Mouse (Mus musculus): ENCODE measurements at regions not wholly inside any gene's neighbourhood (a gene's known extent, or its start where the extent isn't known, plus 50 kb on each side); places are given as distances from the start of the nearest gene placed in this dataset.

DNA sequence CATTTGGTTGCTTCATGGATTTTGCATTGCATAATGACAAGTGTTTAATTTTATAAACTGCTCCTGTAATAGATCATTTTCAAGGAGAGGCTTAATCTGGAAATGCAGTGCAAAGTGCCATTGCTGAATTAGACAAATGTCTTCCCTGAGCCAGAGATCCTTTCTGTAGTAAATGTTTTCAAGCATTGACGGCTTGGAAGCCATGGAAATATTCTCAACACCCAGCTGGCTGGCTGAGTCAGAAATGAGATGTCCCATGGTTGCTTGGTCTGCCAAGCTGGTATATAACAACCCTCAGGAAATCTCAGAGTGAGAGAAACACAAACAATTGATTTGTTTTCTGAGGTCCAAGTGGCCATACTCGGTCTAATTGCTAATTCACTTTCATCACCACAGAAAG is 298.1 kb upstream of the Prkd1 start:
- H3K9me3 ChIP-seq, result no peaks in the 10 kb centered on the region
- no peaks in the 10 kb centered on the region for H3K36me3 ChIP-seq
- no peak overlapping the region for H3K9ac ChIP-seq
- H3K4me1 ChIP-seq (replicated peaks), result no peaks in the 10 kb centered on the region
- no peaks in the 10 kb centered on the region for H3K27me3 ChIP-seq (replicated peaks)
- H3K27ac ChIP-seq, result no peak overlapping the region
- no peak overlapping the region for H3K4me2 ChIP-seq (replicated peaks)
- ATAC-seq, result no peak
- WGBS, result 48% methylated on average over 2 of the region's 2 CpGs
- no peak overlapping the region for H3K4me3 ChIP-seq (replicated peaks)

DNA sequence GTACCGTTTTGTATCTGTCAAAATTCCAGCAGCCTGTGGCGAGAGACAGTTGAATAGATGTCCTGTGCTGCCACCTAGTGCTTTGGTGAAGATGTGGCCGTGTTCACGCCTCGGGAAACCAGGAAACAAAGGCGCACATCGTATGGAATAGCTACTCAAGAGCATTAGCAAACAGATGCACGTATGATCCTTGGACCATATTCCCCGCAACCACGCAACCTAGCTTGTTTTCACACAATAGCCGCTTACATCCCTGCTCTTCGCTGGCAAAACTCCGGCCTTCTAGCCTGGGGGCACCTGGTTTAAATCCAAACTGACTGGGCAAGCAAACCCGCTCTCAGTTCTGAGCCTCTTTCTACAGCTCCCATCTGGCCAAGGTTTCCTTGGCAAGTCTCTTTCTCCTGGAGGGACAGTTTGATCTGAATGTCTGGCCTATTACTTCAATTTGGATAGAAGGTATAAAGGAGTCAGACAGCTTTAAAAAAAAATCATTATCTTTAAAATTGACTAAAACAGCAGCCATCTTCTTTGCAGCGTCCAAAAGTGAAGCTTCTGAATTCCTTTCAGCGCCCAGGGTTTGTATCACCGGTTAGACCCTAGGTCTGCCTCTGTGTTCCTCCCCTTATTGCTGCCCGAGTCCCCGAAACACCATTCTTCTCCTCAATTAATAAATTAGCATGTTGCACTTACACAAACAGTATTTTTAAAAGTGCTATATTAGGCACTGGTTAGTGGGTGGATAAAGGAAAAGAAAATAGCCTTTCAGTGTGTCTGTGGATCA is 295.0 kb upstream of the Prkd1 start:
- 24% methylated on average over 19 of the region's 19 CpGs for WGBS
- no peaks in the 10 kb centered on the region for H3K9me3 ChIP-seq
- H3K27me3 ChIP-seq (replicated peaks), result no peaks in the 10 kb centered on the region
- no peaks in the 10 kb centered on the region for H3K36me3 ChIP-seq
- H3K4me2 ChIP-seq (replicated peaks), result peak overlapping the region; percentile 64
- H3K27ac ChIP-seq, result no peak overlapping the region
- peak overlapping the region; percentile 27 for H3K4me3 ChIP-seq (replicated peaks)
- H3K9ac ChIP-seq, result no peak overlapping the region
- ATAC-seq, result peak; percentile 71
- H3K4me1 ChIP-seq (replicated peaks), result no peaks in the 10 kb centered on the region

- WGBS, result 39% methylated on average over 3 of the region's 3 CpGs
- no peak for ATAC-seq
- Histone ChIP-seq H3K27me3 (replicated peaks) (no peaks in the 10 kb centered on the region), H3K9me3 (no peaks in the 10 kb centered on the region), H3K4me2 (replicated peaks) (no peak overlapping the region; the same call in 1 of the 2 replicates), H3K27ac (no peak overlapping the region), H3K36me3 (no peaks in the 10 kb centered on the region), H3K9ac (no peak overlapping the region), H3K4me3 (replicated peaks) (no peak overlapping the region), H3K4me1 (replicated peaks) (no peaks in the 10 kb centered on the region)
Measured at GRCm38 (mm10) chr12:50943340-50943739, 294.4 kb upstream of the Prkd1 start.

DNA sequence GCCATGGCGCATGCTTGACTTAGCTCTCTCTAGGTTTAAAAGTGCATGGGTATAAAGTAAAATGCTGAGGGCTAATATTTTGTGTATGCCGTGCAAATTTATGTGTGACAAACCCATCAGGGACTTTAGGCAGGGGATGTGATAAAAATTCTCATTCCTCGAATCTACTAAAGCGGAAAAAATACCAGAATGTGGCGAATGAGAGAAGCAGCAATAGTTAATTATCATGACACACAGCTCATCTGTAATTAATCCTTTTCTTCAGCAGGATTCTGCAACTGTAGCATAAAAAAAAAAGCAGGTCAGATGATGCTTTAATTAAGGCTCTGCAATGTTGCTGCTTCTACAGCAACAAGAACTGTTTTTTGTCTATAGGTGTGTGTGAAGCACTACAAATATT is 286.6 kb upstream of the Prkd1 start:
- no peak overlapping the region for H3K9ac ChIP-seq
- no peak overlapping the region for H3K4me3 ChIP-seq (replicated peaks)
- no peak overlapping the region for H3K27ac ChIP-seq
- no peak overlapping the region for H3K4me2 ChIP-seq (replicated peaks)
- no peaks in the 10 kb centered on the region for H3K4me1 ChIP-seq (replicated peaks)
- ATAC-seq, result no peak
- no peaks in the 10 kb centered on the region for H3K27me3 ChIP-seq (replicated peaks)
- no peaks in the 10 kb centered on the region for H3K36me3 ChIP-seq
- WGBS, result 85% methylated on average over 5 of the region's 5 CpGs
- no peaks in the 10 kb centered on the region for H3K9me3 ChIP-seq

DNA sequence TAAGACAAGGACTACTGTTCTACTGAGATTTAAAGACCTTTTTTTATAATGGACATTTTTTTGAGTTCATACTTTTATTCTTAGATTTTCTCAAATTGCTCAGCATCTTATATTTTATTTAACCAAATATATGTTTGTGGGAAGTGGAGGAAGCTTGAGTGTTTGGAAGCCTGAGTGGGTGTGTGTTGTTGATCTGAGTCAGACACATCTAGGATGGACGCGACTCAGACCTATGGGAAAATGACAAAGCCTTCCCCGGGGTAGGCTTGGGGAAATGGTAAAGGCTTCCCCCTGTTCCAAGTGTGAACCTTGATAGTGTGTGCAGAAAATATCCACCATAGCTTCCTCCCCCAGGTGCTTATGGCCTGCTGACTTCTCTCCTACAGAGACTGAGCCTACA is 283.6 kb upstream of the Prkd1 start:
- H3K4me2 ChIP-seq (replicated peaks), result no peak overlapping the region
- no peaks in the 10 kb centered on the region for H3K27me3 ChIP-seq (replicated peaks)

GRCm38 (mm10) chr12:50929641-50930040 is 280.7 kb upstream of the Prkd1 start:
- Histone ChIP-seq H3K4me1 (replicated peaks) (no peaks in the 10 kb centered on the region), H3K4me2 (replicated peaks) (no peak overlapping the region), H3K27ac (no peak overlapping the region), H3K36me3 (no peaks in the 10 kb centered on the region), H3K9me3 (no peaks in the 10 kb centered on the region), H3K9ac (no peak overlapping the region), H3K4me3 (replicated peaks) (no peak overlapping the region), H3K27me3 (replicated peaks) (no peaks in the 10 kb centered on the region)
- WGBS, result 57% methylated on average over 3 of the region's 3 CpGs
- ATAC-seq, result no peak

More for the DNA sequence above, 283.6 kb upstream of the Prkd1 start:
- no peak overlapping the region for H3K4me3 ChIP-seq (replicated peaks)
- WGBS, result 92% methylated on average over 3 of the region's 3 CpGs
- no peak overlapping the region for H3K27ac ChIP-seq
- no peaks in the 10 kb centered on the region for H3K36me3 ChIP-seq
- no peaks in the 10 kb centered on the region for H3K9me3 ChIP-seq
- no peak for ATAC-seq
- no peak overlapping the region for H3K9ac ChIP-seq
- no peaks in the 10 kb centered on the region for H3K4me1 ChIP-seq (replicated peaks)

DNA sequence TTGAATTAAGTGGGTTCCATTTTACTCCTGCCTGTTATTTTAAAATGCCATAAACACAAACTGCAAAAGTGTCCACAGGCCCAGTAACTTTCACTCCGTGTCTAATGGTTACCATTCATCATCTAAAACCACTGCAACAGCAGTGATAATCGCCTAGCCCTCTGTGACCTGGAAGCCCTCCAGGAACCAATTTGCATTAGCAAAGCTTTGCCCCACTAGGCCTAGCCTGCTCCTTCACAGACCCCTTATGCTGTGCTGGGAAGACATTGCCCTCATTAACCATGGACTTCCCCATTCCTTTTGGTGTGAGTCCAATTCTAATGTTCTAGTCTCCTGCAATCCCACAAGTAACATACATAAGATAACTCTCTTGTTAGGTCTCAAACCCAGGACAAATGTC is 277.3 kb upstream of the Prkd1 start:
- no peak for ATAC-seq
- WGBS, result 37% methylated on average over 2 of the region's 2 CpGs
- no peak overlapping the region for H3K4me2 ChIP-seq (replicated peaks)

DNA sequence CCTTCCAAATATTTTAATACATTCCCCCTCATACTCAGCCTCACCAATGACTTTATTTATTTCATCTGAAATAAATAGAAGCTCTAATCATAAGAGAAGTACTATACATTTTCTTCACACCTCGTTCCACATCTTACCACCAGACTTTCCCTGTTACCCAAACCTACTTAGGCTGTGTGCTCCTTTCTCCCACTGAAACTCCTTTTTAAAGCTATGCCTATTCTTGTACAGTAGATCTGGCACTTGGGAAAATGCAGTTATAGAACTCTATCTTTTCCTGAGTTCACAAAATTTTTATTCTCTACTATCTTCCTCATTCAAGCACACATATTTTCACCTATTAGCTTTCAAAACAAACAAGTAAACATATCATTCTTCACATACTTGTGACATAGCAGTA is 272.8 kb upstream of the Prkd1 start:
- H3K27ac ChIP-seq, result no peak overlapping the region
- H3K9ac ChIP-seq, result no peak overlapping the region
- H3K27me3 ChIP-seq (replicated peaks), result no peaks in the 10 kb centered on the region
- no peaks in the 10 kb centered on the region for H3K4me1 ChIP-seq (replicated peaks)
- no peak overlapping the region for H3K4me2 ChIP-seq (replicated peaks)
- ATAC-seq, result no peak
- no peaks in the 10 kb centered on the region for H3K36me3 ChIP-seq
- WGBS, result 67% methylated on average over 1 of the region's 1 CpGs
- H3K9me3 ChIP-seq, result no peaks in the 10 kb centered on the region
- no peak overlapping the region for H3K4me3 ChIP-seq (replicated peaks)

More for the DNA sequence above, 277.3 kb upstream of the Prkd1 start:
- Histone ChIP-seq H3K36me3 (no peaks in the 10 kb centered on the region), H3K4me1 (replicated peaks) (no peaks in the 10 kb centered on the region), H3K9ac (no peak overlapping the region), H3K9me3 (no peaks in the 10 kb centered on the region), H3K4me3 (replicated peaks) (no peak overlapping the region), H3K27ac (no peak overlapping the region), H3K27me3 (replicated peaks) (no peaks in the 10 kb centered on the region)

- H3K4me2 ChIP-seq (replicated peaks), result no peak overlapping the region
- peak; percentile 76 for ATAC-seq
- H3K27me3 ChIP-seq (replicated peaks), result no peaks in the 10 kb centered on the region
- H3K36me3 ChIP-seq, result no peaks in the 10 kb centered on the region
- no peak overlapping the region for H3K4me3 ChIP-seq (replicated peaks)
- no peak overlapping the region for H3K27ac ChIP-seq
- WGBS, result 44% methylated on average over 13 of the region's 13 CpGs
- 0 out of 2 replicates have a peak, but pooled peaks cover 2% of the 10 kb centered on the region for H3K4me1 ChIP-seq (replicated peaks)
- no peaks in the 10 kb centered on the region for H3K9me3 ChIP-seq
- no peak overlapping the region for H3K9ac ChIP-seq
Measured at GRCm38 (mm10) chr12:50899609-50900447, 250.9 kb upstream of the Prkd1 start.

GRCm38 (mm10) chr12:50897606-50898166 is 248.8 kb upstream of the Prkd1 start:
- Histone ChIP-seq H3K36me3 (no peaks in the 10 kb centered on the region), H3K9ac (no peak overlapping the region), H3K9me3 (no peaks in the 10 kb centered on the region), H3K4me1 (replicated peaks) (0 out of 2 replicates have a peak, but pooled peaks cover 2% of the 10 kb centered on the region), H3K27me3 (replicated peaks) (no peaks in the 10 kb centered on the region), H3K27ac (no peak overlapping the region), H3K4me2 (replicated peaks) (no peak overlapping the region), H3K4me3 (replicated peaks) (no peak overlapping the region)
- 71% methylated on average over 3 of the region's 3 CpGs for WGBS
- peak; percentile 65 for ATAC-seq

- Histone ChIP-seq H3K4me1 (replicated peaks) (no peaks in the 10 kb centered on the region), H3K4me2 (replicated peaks) (no peak overlapping the region), H3K9me3 (no peaks in the 10 kb centered on the region), H3K4me3 (replicated peaks) (no peak overlapping the region), H3K27me3 (replicated peaks) (no peaks in the 10 kb centered on the region), H3K27ac (no peak overlapping the region), H3K36me3 (no peaks in the 10 kb centered on the region), H3K9ac (no peak overlapping the region)
- WGBS, result 62% methylated on average over 5 of the region's 5 CpGs
- ATAC-seq, result no peak
Measured at GRCm38 (mm10) chr12:50893604-50894003, 244.7 kb upstream of the Prkd1 start.

GRCm38 (mm10) chr12:50875796-50876195 is 226.9 kb upstream of the Prkd1 start:
- H3K4me1 ChIP-seq (replicated peaks), result no peaks in the 10 kb centered on the region
- no peak overlapping the region for H3K27ac ChIP-seq
- ATAC-seq, result no peak
- H3K27me3 ChIP-seq (replicated peaks), result no peaks in the 10 kb centered on the region
- no peak overlapping the region for H3K9ac ChIP-seq
- H3K4me3 ChIP-seq (replicated peaks), result no peak overlapping the region
- H3K4me2 ChIP-seq (replicated peaks), result no peak overlapping the region
- no peaks in the 10 kb centered on the region for H3K36me3 ChIP-seq
- no peaks in the 10 kb centered on the region for H3K9me3 ChIP-seq

Data from intestine, embryonic 15.5 days (tissue).